Comparison of ENCODE assay signal across 13 mouse cellular contexts in genomic region chr13:59092045-59092857, GRCm38 (mm10).
DNase-seq lines count a peak whose midpoint lies in the region; ATAC-seq and TF ChIP-seq lines count a peak whose summit lies in the region.
"Had no signal": no experiment of that assay in that cellular context is flagged by ENCODE, and none has a peak within 500 bp of the region (broad histone marks: within the 10 kb centered on the region; RNA-seq: fewer than 3 reads in every experiment).

No protein-coding gene starts in this region.

- no peak for TF ChIP-seq CTCF in cortical plate, adult 2 months (IDR thresholded peaks at IDR 0.05; ENCODE audit: extremely low read depth, insufficient read depth, low read length)

- no peak overlapping the region for H3K9ac ChIP-seq in forebrain, embryonic 12.5 days
- peak overlapping the region; percentile 10; the same call in 1 of the 2 replicates for H3K9ac ChIP-seq in hindbrain, embryonic 14.5 days
- H3K9ac ChIP-seq in midbrain, embryonic 13.5 days (replicated peaks) = no peak overlapping the region; the same call in 1 of the 2 replicates
- H3K9ac ChIP-seq: liver, embryonic 14.5 days had no signal

- WGBS in forebrain, embryonic 12.5 days = 18% methylated on average over 10 of the region's 10 CpGs
- WGBS in hindbrain, embryonic 14.5 days = 15% methylated on average over 10 of the region's 10 CpGs
- 19% methylated on average over 10 of the region's 10 CpGs for WGBS in midbrain, embryonic 13.5 days

- peaks cover 28% of the 10 kb centered on the region for H3K4me1 ChIP-seq in cortical plate, adult 2 months (ENCODE audit: control insufficient read depth, insufficient read depth, low read length)
- peaks cover 48% of the 10 kb centered on the region for H3K4me1 ChIP-seq in forebrain, embryonic 12.5 days
- peaks cover 53% of the 10 kb centered on the region for H3K4me1 ChIP-seq in hindbrain, embryonic 14.5 days (replicated peaks; ENCODE audit: control insufficient read depth, insufficient read depth, low read length)
- peaks cover 68% of the 10 kb centered on the region for H3K4me1 ChIP-seq in midbrain, embryonic 13.5 days (replicated peaks)

- ATAC-seq in forebrain, embryonic 12.5 days (ENCODE audit: low FRiP score) = peak; percentile 52
- ATAC-seq in hindbrain, embryonic 14.5 days (ENCODE audit: low FRiP score) = peak; percentile 49
- peak; percentile 71 for ATAC-seq in midbrain, embryonic 13.5 days

- TF ChIP-seq POLR2A in cortical plate, adult 2 months (IDR thresholded peaks at IDR 0.05; ENCODE audit: extremely low read depth, insufficient read depth, low read length) = no peak

- H3K4me3 ChIP-seq in cortical plate, adult 2 months (ENCODE audit: insufficient read depth, low read length) = no peak overlapping the region
- H3K4me3 ChIP-seq in forebrain, embryonic 12.5 days (replicated peaks) = no peak overlapping the region
- H3K4me3 ChIP-seq in hindbrain, embryonic 14.5 days (replicated peaks; ENCODE audit: low read length) = no peak overlapping the region
- no peak overlapping the region for H3K4me3 ChIP-seq in midbrain, embryonic 13.5 days (replicated peaks)
- H3K4me3 ChIP-seq: gastrocnemius, adult 2 months had no signal

- peak overlapping the region; percentile 27 for H3K4me2 ChIP-seq in forebrain, embryonic 12.5 days
- H3K4me2 ChIP-seq in hindbrain, embryonic 14.5 days (replicated peaks) = peak overlapping the region; percentile 13
- H3K4me2 ChIP-seq in midbrain, embryonic 13.5 days (replicated peaks) = peak overlapping the region; percentile 5; the same call in 1 of the 2 replicates

- H3K9me3 ChIP-seq in forebrain, embryonic 12.5 days = no peaks in the 10 kb centered on the region
- H3K9me3 ChIP-seq in hindbrain, embryonic 14.5 days (ENCODE audit: control insufficient read depth, low read length) = no peaks in the 10 kb centered on the region
- no peaks in the 10 kb centered on the region for H3K9me3 ChIP-seq in midbrain, embryonic 13.5 days

- H3K27ac ChIP-seq in cortical plate, adult 2 months (ENCODE audit: insufficient read depth, low read length) = peak overlapping the region; percentile 38
- H3K27ac ChIP-seq in forebrain, embryonic 12.5 days = peak overlapping the region; percentile 93
- peak overlapping the region; percentile 92 for H3K27ac ChIP-seq in hindbrain, embryonic 14.5 days
- H3K27ac ChIP-seq in midbrain, embryonic 13.5 days = peak overlapping the region; percentile 97
- H3K27ac ChIP-seq: gastrocnemius, adult 2 months; liver, embryonic 14.5 days had no signal

- DNase-seq in hindbrain, embryonic 14.5 days (ENCODE audit: low spot score) = peak; percentile 31
- no peak for DNase-seq in kidney, adult 9 months
- no peak for DNase-seq in thymus, adult 18-20 months
- DNase-seq in frontal cortex, postnatal 25 days (ENCODE audit: low spot score in 2 of 2) = no peak
- DNase-seq in adrenal gland, adult (ENCODE audit: inconsistent age in 2 of 2, low spot score in 1 of 2) = no peak
- DNase-seq: gastrocnemius, adult 2 months; kidney, adult 2 months; lung, postnatal 10 days had no signal

- H3K36me3 ChIP-seq in forebrain, embryonic 12.5 days (replicated peaks) = no peaks in the 10 kb centered on the region
- no peaks in the 10 kb centered on the region for H3K36me3 ChIP-seq in hindbrain, embryonic 14.5 days (replicated peaks; ENCODE audit: control insufficient read depth, insufficient read depth)
- no peaks in the 10 kb centered on the region for H3K36me3 ChIP-seq in midbrain, embryonic 13.5 days
- H3K36me3 ChIP-seq: G1E had no signal

- H3K27me3 ChIP-seq in forebrain, embryonic 12.5 days = peaks cover 35% of the 10 kb centered on the region
- H3K27me3 ChIP-seq in hindbrain, embryonic 14.5 days (ENCODE audit: control insufficient read depth, insufficient read depth, low read length) = no peaks in the 10 kb centered on the region
- no peaks in the 10 kb centered on the region for H3K27me3 ChIP-seq in midbrain, embryonic 13.5 days

Comparison
In these comparisons a context has a peak if more than half of its experiments do, and no peak if none do; other contexts are left out.
1. H3K27ac ChIP-seq: peak in every context shown above with its lines; median percentile 97 in midbrain, embryonic 13.5 days; 93 in forebrain, embryonic 12.5 days; 92 in hindbrain, embryonic 14.5 days; 38 in cortical plate, adult 2 months.